Mouse (Mus musculus) heart, adult 2 months (tissue): ENCODE measurements around the gene Zfp366. TPM values are rescaled to one million over a fixed set of nuclear protein-coding genes. Genes with fewer than 3 reads are reported as not detected.
A peak's percentile ranks its signal among the peaks of the same experiment; 100 is the strongest.

ENCODE experiments used
- DNase-seq, 2 experiments: peaks; one replicate each; pipeline ENCODE4 v3.0.0; 2021
- H3K27ac ChIP-seq: fragments of 200-600 bp; 2 replicates; pipeline ENCODE4 v1.8.1; 2022
- H3K27me3 ChIP-seq: fragments of 200-500 bp; 2 replicates; pipeline ENCODE4 v1.6.1; 2012; ENCODE audit warnings: mild to moderate bottlenecking, low read length, inconsistent platforms, mixed read lengths; ENCODE audit not compliant: control insufficient read depth, insufficient read depth
- H3K36me3 ChIP-seq: fragments of 200-500 bp; 2 replicates; pipeline ENCODE4 v1.6.1; 2012; ENCODE audit warnings: low read length, inconsistent platforms; ENCODE audit not compliant: control insufficient read depth, insufficient read depth
- H3K4me1 ChIP-seq: fragments of 200-500 bp; 2 replicates; pipeline ENCODE4 v1.6.1; 2011; ENCODE audit warnings: low read length; ENCODE audit not compliant: control insufficient read depth, insufficient read depth
- H3K4me3 ChIP-seq: fragments of 200-600 bp; 2 replicates; pipeline ENCODE4 v1.8.1; 2022
- H3K79me2 ChIP-seq: fragments of 200-500 bp; replicated peaks from 2 replicates; pipeline ENCODE4 v1.6.1; 2012; ENCODE audit warnings: mild to moderate bottlenecking, inconsistent platforms, low read length, moderate library complexity, mixed read lengths; ENCODE audit not compliant: control insufficient read depth, insufficient read depth
- H3K9ac ChIP-seq: fragments of 200-500 bp; 2 replicates; pipeline ENCODE4 v1.6.1; 2012; ENCODE audit warnings: low read depth, mild to moderate bottlenecking, control low read depth, inconsistent platforms, low read length, mixed read lengths
- CTCF ChIP-seq: fragments of 200-600 bp; IDR thresholded peaks from 2 replicates; pipeline ENCODE4 v1.8.1; 2022; ENCODE audit warnings: antibody characterized with exemption, mild to moderate bottlenecking, moderate library complexity
- EP300 ChIP-seq: fragments of 200-500 bp; IDR thresholded peaks from 2 replicates; pipeline ENCODE4 v1.6.1; 2011; ENCODE audit warnings: low read depth, low read length, control low read depth; ENCODE audit not compliant: insufficient read depth
- POLR2A ChIP-seq: fragments of 200-500 bp; IDR thresholded peaks from 2 replicates; pipeline ENCODE4 v1.6.1; 2011; ENCODE audit warnings: mild to moderate bottlenecking, low read depth, low read length, control low read depth; ENCODE audit not compliant: insufficient read depth
- WGBS: fragments of 180-500 bp; shearing (Covaris S2); methylation state at CpG from one replicate; pipeline ENCODE4 v1.1.7; 2018; 5-methylcytosine and 5-hydroxymethylcytosine counted together
- intact Hi-C: fragments of 180-260 bp; cut with DNase I; formaldehyde crosslinking; loops from one replicate; pipeline ENCODE4 v1.15.1; 2025
- polyA plus RNA-seq: library from polyadenylated mRNA; depleted of rRNA; stranded (reverse); fragments of >200 nt; gene quantifications from 2 replicates; pipeline ENCODE4 v1.2.3, GENCODE M21; 2012
- total RNA-seq, 2 experiments: library from RNA; stranded (reverse); gene quantifications; 2 replicates each; pipeline ENCODE4 v1.2.3; 2021

Gene Zfp366
- total and polyA plus RNA-seq, 3 experiments = 5.0 to 14.4 (median 9.7) TPM

- 24% methylated on average over 3 of the region's 3 CpGs for WGBS
- Histone ChIP-seq H3K79me2 (no peaks in the 10 kb centered on the region), H3K9ac (no peak overlapping the region), H3K4me3 (no peak overlapping the region), H3K36me3 (peaks cover 7% of the 10 kb centered on the region), H3K4me1 (peaks cover 9% of the 10 kb centered on the region), H3K27me3 (no peaks in the 10 kb centered on the region), H3K27ac (peak overlapping the region; percentile 77)
- TF ChIP-seq EP300 (peak; percentile 64; the same call in 1 of the 2 replicates), CTCF (no peak), POLR2A (0 out of 2 replicates have a peak, but pooled peaks have one; percentile 26)
- peak; percentile 49 to 55 for DNase-seq
- intact Hi-C loops = loop anchor here (1.0 to 5.0 kb wide), 5 partner anchors 15 to 127 kb away; partner anchors contain the start of gene Zfp366
Observed at GRCm38 (mm10) chr13:99254781-99255180, 70.2 kb downstream of the Zfp366 start.

GRCm38 (mm10) chr13:99256916-99257315 lies 72.3 kb downstream of the Zfp366 start:
- no peaks in the 10 kb centered on the region for H3K79me2 ChIP-seq
- no peak overlapping the region for H3K9ac ChIP-seq
- DNase-seq = no peak
- peaks cover 7% of the 10 kb centered on the region for H3K36me3 ChIP-seq
- H3K27me3 ChIP-seq = no peaks in the 10 kb centered on the region
- H3K27ac ChIP-seq = no peak overlapping the region
- H3K4me1 ChIP-seq = peaks cover 9% of the 10 kb centered on the region
- 92% methylated on average over 4 of the region's 4 CpGs for WGBS
- TF ChIP-seq CTCF (no peak), POLR2A (no peak), EP300 (no peak)
- intact Hi-C loops = loop anchor here (5.0 kb wide), 2 partner anchors 45 to 60 kb away; no protein-coding TSS in a partner anchor
- no peak overlapping the region for H3K4me3 ChIP-seq

GRCm38 (mm10) chr13:99258677-99259076 lies 74.1 kb downstream of the Zfp366 start:
- Histone ChIP-seq H3K4me3 (no peak overlapping the region), H3K4me1 (peaks cover 7% of the 10 kb centered on the region), H3K9ac (no peak overlapping the region), H3K79me2 (no peaks in the 10 kb centered on the region), H3K27me3 (no peaks in the 10 kb centered on the region), H3K27ac (no peak overlapping the region), H3K36me3 (peaks cover 7% of the 10 kb centered on the region)
- TF ChIP-seq POLR2A (no peak), CTCF (no peak), EP300 (no peak)
- 93% methylated on average over 3 of the region's 3 CpGs for WGBS
- DNase-seq = no peak
- intact Hi-C loops = loop anchor here (5.0 kb wide), 2 partner anchors 44 to 59 kb away; no protein-coding TSS in a partner anchor

GRCm38 (mm10) chr13:99259502-99260174 lies 75.0 kb downstream of the Zfp366 start:
- Histone ChIP-seq H3K27me3 (no peaks in the 10 kb centered on the region), H3K36me3 (peaks cover 7% of the 10 kb centered on the region; the same call in 1 of the 2 replicates), H3K4me3 (no peak overlapping the region), H3K27ac (no peak overlapping the region), H3K4me1 (peaks cover 4% of the 10 kb centered on the region), H3K79me2 (no peaks in the 10 kb centered on the region), H3K9ac (no peak overlapping the region)
- TF ChIP-seq EP300 (no peak), CTCF (no peak), POLR2A (no peak)
- intact Hi-C loops = loop anchor here (5.0 kb wide), 2 partner anchors 43 to 58 kb away; no protein-coding TSS in a partner anchor
- WGBS = 89% methylated on average over 15 of the region's 15 CpGs
- DNase-seq = no peak

- Histone ChIP-seq H3K27me3 (no peaks in the 10 kb centered on the region), H3K9ac (no peak overlapping the region), H3K36me3 (no peaks in the 10 kb centered on the region), H3K4me3 (no peak overlapping the region), H3K27ac (no peak overlapping the region), H3K4me1 (no peaks in the 10 kb centered on the region), H3K79me2 (no peaks in the 10 kb centered on the region)
- intact Hi-C loops = no loop called here
- no peak for DNase-seq
- TF ChIP-seq POLR2A = no peak
- no peak for TF ChIP-seq EP300
- TF ChIP-seq CTCF = no peak
- WGBS = 94% methylated on average over 1 of the region's 1 CpGs
Observed at GRCm38 (mm10) chr13:99262406-99262805, 77.8 kb downstream of the Zfp366 start.

- Histone ChIP-seq H3K27me3 (no peaks in the 10 kb centered on the region), H3K4me3 (no peak overlapping the region), H3K4me1 (no peaks in the 10 kb centered on the region), H3K27ac (no peak overlapping the region), H3K36me3 (no peaks in the 10 kb centered on the region), H3K9ac (no peak overlapping the region), H3K79me2 (no peaks in the 10 kb centered on the region)
- no peak for DNase-seq
- TF ChIP-seq EP300 = no peak
- no peak for TF ChIP-seq CTCF
- TF ChIP-seq POLR2A = no peak
- intact Hi-C loops = no loop called here
- 63% methylated on average over 4 of the region's 4 CpGs for WGBS
Observed at GRCm38 (mm10) chr13:99263159-99263783, 78.6 kb downstream of the Zfp366 start.
